Mouse (Mus musculus) monocyte, adult 2 months (primary cell): ENCODE data around the gene Stx3.
A peak's percentile ranks its signal among the peaks of the same experiment; 100 is the strongest.

Experiments used
- DNase-seq, 2 experiments: peaks; one replicate each; pipeline ENCODE4 v3.0.0; 2022; ENCODE audit warnings: low spot score in 2 of 2, low read depth in 1 of 2

Gene Stx3

GRCm38 (mm10) chr19:11819143-11819700 is at the start of gene Stx3:
Gene Stx3 (minus strand): TSS chr19:11819403.
- DNase-seq = no peak

DNA sequence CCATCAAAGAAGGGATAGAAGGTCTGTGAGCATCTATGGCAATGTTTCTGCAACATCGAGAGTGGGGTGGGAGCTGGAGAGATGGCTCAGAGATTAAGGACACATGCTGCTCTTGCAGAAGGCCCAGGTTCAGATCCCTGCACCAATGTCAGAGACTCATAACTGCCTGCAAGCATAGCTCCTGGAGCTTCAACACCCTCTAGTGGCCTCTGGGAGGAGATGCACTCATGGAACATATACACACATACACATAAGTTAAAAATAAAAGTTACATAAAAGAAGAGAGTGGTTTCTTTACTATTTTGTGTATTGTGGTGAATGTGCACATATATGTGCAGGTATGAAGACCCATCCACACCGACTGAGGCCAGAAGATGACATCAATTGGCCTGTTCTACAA is 48.6 kb upstream of the Stx3 start:
- no peak for DNase-seq

DNA sequence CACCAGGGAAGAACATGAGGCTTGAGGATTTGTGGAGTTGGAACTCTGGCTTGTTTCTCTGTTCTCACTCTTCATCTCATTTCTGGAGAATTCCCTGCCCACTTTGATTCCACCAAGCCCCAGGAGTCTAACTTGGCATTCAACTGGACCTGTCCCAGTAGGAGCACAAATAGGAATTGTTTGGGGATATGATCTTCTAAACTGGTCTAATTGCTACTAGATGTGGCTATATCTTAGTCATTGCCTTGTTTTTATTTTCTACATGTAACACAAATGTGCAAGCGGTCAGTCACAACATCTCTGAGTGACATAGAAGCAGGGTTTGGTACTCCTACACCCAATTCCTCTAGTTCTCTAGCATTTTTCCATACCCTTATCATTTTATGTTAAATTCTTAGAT is 41.8 kb upstream of the Stx3 start, which contains the start of gene Olfr1418:
TSS of gene Olfr1418 (minus strand) at position 101 of the 400 bp plus-strand sequence.
- no peak for DNase-seq

DNA sequence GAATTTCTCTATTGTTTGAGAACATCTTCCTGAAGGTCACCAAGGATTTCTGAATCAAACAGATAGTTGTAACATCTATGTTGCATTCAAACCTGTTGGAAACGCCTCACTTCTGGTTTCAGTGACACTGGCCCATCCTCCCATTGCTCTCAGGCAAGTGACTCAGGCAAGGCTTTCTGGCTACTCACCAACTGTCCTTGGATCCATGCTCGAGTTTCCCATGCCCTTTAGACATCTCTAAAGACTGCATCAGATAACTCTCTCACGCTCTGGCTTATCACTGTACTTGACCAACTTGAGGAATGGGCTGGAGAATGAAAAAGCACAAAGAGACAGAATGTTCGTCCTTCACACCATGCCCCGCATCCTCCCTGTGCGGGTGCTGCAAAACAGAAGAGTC is 37.3 kb upstream of the Stx3 start:
- no peak for DNase-seq

- no peak for DNase-seq
Observed at GRCm38 (mm10) chr19:11854821-11855220, 35.6 kb upstream of the Stx3 start.

DNA sequence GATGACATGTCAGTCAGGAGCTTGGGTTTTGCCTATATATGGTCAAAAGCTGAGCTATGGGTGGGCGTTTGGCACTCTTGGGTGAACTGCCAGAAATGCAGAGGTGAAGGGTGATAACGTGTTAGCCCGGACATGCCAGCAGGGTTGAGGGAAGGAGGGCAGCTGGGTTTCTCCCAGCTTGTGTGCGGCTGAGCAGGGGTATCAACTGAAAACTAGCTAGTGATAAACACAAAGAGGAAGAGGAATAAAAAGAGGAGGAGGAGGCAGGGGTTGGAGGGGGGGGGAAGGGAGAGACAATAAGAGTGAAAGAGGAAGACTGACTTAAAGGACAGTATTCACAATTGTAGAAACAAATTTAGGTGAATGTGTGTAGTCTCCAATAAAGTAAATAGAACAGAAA is 33.4 kb upstream of the Stx3 start:
- no peak for DNase-seq

DNA sequence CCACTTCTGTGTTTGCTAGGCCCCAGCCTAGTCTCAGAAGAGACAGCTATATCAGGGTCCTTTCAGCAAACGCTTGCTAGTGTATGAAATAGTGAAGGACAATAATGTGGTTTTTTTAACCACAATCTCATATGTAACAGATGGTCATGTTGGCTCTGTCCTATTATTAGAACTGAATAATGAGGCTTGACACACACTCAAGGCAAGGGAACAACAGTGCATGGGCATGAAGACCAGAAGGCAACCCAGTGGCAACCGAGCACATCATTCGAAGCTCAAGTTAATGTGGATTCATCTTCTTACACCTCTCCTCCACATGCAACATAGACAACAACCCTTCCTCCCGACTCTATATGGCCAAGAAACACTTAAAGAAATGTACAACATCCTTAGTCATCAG is 27.1 kb upstream of the Stx3 start:
- no peak for DNase-seq

DNA sequence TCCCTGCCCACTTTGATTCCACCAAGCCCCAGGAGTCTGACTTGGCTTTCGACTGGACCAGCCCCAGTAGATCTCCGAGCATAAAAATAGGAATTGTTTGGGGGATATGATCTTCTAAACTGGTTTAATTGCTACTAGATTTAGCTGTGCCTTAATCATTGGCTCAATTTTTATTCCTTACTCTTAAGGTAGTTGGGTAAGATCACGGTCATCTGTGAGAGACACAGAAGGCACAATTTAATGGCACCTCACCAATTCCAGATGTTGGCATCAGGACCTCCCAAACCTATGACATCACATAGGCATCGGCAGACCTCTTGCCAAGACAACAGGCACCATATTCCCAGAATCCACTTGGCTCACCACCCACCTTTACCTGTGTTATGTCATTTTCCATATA is 19.9 kb upstream of the Stx3 start, which contains the start of gene Olfr1417:
TSS of gene Olfr1417 (minus strand) at position 101 of the 400 bp plus-strand sequence.
- DNase-seq = no peak

GRCm38 (mm10) chr19:11823346-11824065 is 4.3 kb upstream of the Stx3 start:
- no peak for DNase-seq

- no peak for DNase-seq
Observed at GRCm38 (mm10) chr19:11820211-11820610, 1.0 kb upstream of the Stx3 start.

- DNase-seq = peak; percentile 34 to 72
Observed at GRCm38 (mm10) chr19:11819800-11820199, 597 bp upstream of the Stx3 start.

GRCm38 (mm10) chr19:11818199-11819142 is 732 bp downstream of the Stx3 start:
- peak in 1 of 2 experiments; percentile 35 for DNase-seq

DNA sequence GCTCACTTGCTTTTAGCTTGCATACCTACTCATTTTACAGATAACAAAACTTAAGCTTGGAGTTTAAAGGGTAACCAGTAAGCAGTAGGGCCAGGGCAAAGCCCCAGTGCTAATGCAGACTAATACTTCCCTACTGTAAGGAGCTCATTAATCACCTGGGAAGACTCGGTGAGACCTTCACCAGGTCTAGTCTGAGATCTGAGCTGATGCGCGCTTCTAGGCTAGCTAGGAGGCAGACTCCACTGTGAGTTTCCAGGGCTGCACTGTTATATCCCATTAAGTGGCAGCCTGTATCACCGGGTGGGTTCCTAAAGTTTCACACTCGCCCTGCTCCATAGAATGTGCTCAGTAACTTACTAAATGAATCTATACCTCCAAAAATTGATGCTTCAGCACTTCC is 1.6 kb downstream of the Stx3 start:
- no peak for DNase-seq

DNA sequence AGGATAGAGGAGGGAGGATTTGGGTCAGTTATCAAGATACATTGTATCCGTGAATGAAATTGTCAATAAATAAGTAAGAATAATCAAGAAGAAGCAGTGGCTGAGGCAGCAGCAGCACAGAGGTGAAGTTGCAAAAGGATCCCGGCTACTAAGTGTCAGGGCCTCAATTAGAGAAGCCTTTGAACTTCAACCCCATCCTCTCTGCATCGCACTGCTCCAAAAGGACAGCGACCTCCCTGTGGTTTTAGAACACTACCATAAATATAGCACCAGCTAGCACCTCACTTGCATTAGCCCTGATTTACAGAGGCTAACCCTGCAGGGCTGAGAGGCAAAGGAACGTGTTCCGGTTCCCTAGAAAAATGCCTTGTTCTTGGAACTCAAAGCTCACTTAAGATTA is 2.5 kb downstream of the Stx3 start:
- DNase-seq = no peak

- DNase-seq = no peak
Observed at GRCm38 (mm10) chr19:11814742-11815333, 4.4 kb downstream of the Stx3 start.

GRCm38 (mm10) chr19:11813649-11814048 is 5.6 kb downstream of the Stx3 start:
- no peak for DNase-seq

DNA sequence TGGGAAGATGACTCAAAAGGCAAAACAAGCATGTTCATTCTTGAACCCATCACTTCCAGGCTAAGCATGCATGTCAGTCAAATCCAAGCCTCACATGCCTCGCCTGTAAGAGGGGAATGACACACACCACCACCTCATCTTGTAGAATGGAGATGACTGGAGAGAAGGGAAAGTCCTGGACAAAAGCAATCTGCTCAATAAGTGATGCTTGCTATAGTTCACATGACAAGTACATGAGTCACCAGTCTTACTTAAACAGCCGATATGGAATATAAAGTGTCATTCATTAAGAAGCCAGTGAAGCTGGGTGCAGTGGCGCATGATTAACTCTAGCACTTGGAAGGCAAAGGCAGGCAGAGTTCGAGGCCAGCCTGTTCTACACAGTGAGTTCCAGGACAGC is 6.1 kb downstream of the Stx3 start:
- DNase-seq = peak in 1 of 2 experiments; percentile 22

GRCm38 (mm10) chr19:11811688-11812365 is 7.4 kb downstream of the Stx3 start:
- no peak for DNase-seq

GRCm38 (mm10) chr19:11810856-11811255 is 8.3 kb downstream of the Stx3 start:
- DNase-seq = no peak

DNA sequence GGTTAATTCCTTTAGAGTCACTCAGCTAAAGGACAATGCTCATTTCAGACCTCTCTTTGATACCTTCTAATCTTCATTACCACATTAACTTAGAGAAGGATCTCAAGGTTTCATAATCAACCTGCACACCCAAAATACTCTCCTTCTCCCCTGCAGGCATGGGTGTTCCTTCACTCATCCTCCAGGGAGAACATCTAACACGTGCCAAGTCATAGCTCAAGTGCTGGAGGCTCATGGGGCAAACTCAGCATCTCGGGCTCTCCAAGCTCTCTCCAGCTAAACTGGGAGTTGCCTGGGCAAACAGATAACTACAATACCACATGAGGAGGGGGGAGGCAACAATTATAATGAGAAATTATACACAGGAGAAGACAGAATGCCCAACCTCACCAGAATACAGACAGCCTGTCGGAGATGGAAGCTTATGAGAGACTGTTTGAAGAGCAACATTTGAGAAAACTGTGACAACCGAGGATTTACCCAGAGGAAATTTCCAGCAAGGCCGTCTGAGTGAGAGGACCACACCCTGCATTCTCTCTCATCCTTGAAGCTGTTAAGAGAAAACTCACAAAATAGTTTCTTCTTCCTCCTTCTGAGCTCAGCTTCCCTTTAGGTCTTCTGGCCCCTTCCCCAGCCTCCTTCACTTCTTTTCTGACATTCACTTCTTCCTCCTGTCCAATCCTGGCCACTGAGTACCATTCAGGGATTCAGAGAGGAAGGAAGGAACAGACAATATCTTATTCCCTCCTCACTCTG is 9.0 kb downstream of the Stx3 start:
- no peak for DNase-seq
